Mouse (Mus musculus): ENCODE measurements around the gene Serf2.

Serf2 gene

DNA sequence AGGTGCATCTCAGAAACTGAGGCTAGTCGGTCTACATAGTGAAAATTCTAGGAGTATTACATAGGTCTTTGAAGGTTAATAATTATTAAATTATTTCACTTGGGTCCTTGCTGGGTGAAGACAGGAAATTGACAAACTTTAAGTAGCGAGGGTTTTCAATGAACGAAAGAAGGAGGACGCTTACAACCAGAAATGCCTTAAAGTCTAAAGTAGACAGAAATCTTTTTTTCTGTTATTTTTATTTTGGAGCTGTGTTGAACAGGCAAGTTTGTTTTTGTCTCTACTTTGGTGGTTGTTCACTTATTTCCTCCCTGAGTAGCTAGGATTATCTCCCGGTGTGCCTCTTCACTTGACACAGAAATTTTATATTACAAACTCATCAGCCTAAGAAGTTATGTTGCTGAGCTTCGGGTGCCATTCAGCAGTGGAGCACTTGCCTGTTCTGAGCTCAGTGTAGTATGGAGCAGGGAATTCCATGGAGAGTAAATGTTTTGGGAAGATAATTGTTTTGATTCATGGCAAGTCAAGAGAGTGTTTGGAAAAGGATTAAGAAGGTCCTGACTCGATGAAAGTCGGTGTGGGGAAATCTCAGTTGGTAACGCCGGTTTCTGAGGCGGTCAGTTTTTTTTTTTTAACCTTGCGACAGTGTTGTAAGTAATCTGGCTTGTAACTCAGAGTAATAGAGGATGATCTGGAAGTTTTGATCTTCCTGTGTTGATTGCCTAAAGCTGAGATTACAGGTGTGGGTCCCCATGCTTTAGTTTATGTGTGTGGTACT, 58.4 kb downstream of the Serf2 start:
- DNase-seq = no peak
